Mouse (Mus musculus): ENCODE data around the gene Eapp. TPM values are rescaled to one million over a fixed set of nuclear protein-coding genes. Genes with fewer than 3 reads are reported as not detected.

The Eapp gene
- polyA plus RNA-seq (2021; fragmentation: Nextera tagmentation) = 63.7 and 64.2 TPM in 2 replicates
- long read RNA-seq, experiment 1, full-length matches to known transcripts = 27 of 51 reads
- long read RNA-seq, experiment 1, partial matches to known transcripts = 18 of 51 reads
- long read RNA-seq, experiment 1, other reads (novel, unspliced or antisense) = 6 of 51 reads
- long read RNA-seq, experiment 2, full-length matches to known transcripts = 54 of 63 reads
- long read RNA-seq, experiment 2, partial matches to known transcripts = 2 of 63 reads
- long read RNA-seq, experiment 2, other reads (novel, unspliced or antisense) = 7 of 63 reads

DNA sequence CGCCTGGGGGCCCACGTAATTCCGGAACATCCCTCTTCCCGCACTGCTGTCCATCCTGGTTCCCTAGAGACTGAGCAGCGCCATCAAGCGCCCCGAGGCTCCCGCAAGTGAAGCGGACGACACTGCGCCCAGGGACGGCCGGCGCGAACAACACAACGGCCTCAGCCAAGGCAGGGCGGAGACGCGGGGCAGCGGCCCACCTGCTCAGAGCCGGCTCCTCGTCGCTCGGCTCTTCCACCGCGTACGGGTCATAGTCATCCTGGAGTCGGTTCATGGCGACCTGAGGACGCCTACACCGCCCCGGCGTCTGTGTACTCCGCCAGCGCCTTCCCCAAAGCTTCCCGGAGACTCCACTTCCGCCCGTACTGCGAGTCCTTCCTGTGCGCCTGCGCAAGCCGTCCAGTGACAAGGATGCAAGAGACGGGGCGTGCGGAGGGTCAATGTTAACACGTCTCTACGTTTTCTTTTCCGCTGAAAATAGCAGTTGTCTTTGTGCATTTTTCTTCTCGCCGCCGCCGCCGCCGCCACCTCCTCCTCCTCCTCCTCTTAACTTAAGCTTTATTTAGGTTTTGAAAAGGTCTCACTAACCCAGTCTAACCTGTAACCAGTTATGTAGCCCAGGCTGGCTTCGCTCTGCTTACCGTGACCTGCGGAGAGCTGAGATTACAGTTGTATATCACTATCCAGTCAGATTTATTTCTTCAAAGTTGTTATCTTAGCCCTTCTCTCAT, at the start of gene Eapp:
Gene Eapp (minus strand): TSS at position 387 of the 731 bp plus-strand sequence.

DNA sequence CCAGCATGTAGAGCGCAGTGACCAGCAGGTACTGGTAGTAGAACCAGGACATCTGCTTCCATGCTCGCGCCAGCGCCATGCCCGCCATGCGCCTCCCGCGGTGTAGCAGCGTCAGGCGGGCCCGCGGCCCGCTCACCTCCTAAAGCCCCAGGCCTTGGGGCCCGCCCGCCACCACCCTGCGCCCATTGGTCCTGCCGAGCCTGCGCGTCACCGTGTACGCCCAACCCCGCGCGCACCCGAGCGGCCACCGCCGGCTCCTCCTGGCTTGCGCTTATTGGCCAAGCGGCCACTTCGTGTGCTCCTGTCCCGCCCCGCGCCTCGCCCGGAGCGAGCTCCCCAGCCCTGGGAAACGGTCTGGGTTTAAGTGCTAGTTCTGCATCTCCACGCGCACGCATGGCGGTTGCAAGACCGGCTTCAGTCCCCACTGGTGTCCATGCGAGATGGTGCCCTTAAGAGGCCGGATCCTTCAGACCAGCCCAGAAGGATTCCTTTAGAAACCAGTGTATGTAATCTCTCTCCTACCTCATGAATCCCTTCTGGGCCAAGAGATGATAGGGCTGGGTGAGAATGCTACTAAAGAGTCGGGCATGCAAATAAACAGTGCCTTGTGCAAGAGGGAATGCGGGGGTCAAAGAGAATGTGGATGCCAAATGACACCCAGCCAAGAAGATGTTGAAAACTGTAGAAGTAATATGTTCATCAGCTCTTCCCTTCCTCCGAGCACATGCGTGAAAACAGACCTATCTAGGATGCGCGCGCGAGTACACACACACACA, 39.1 kb downstream of the Eapp start, which contains the start of gene Sptssa:
Gene Sptssa (minus strand): TSS at position 178 of the 776 bp plus-strand sequence.

Small RNA genes within 50 kb of the gene (microRNA-seq; reads per million reads assigned to microRNA genes)
- gene Mir1892 = not detected

Other genes starting within 250 kb of the Eapp start
- 79.1 and 89.5 TPM in 2 replicates for gene Sptssa, start 39.3 kb downstream of the Eapp start, polyA plus RNA-seq (2021; fragmentation: Nextera tagmentation)
- 80.1 and 89.3 TPM in 2 replicates for gene Snx6, start 99.8 kb upstream of the Eapp start, polyA plus RNA-seq (2021; fragmentation: Nextera tagmentation)
- gene Cfl2, start 167.0 kb upstream of the Eapp start, polyA plus RNA-seq (2021; fragmentation: Nextera tagmentation) = 93.5 and 104 TPM in 2 replicates